Mouse (Mus musculus): ENCODE measurements around the gene Klhdc8a. TPM values are rescaled to one million over a fixed set of nuclear protein-coding genes. Genes with fewer than 3 reads are reported as not detected.

Klhdc8a gene
- polyA plus RNA-seq (2017; shearing (Covaris generic)), result not detected

DNA sequence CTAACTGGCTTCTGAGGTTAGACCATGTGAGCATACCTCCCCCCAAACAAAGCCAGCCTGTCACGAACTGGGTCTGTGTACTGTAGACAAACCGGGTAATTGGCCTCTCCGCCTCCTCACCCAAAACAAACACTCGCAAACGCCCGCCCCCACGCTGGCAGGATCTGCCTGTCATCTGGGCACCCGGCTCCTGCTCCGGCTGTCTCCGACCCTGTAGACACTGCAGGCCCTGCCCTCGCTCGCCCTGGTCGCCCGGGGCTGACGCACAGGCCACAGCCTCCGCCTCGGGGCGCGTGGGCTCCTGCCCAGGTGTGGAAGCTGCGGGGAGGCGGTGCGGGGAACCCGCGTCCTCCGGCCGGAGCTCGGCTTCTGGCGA is at the start of gene Klhdc8a:
Klhdc8a (plus strand) TSS at position 202 of the 376 bp plus-strand sequence.

DNA sequence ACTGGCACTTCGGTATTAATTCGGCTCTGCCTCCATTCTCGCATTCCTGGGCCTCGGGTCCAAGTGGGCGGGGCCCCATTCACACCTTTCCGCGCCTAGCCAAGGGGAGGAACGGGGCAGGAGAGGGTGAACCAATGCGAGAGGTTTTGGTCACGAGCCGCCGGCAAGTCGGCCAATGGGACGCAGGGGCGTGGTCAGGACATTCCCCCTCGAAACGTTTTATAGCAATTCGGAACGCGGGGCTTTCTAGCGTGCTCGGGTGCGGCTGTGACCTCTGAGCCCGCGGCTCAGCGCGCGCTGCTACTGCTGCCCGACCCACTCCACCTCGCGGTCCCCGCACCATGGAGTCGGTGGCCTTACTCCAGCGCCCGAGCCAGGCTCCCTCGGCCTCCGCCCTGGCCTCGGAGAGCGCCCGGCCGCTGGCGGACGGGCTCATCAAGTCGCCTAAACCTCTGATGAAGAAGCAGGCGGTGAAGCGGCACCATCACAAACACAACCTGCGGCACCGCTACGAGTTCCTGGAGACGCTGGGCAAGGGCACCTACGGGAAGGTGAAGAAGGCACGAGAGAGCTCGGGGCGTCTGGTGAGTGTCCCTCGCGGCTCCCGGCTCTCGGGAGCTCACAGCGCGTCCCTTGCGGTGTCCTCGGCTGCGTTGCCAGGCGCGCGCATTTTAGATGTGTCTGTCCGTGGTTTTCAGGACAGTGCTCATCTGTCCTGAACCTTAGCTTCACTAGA is 17.6 kb downstream of the Klhdc8a start, which contains the start of gene Nuak2:
Nuak2 (plus strand) TSS at position 238 of the 736 bp plus-strand sequence.

Other genes starting within 250 kb of the Klhdc8a start
- gene Mfsd4a, start 230.6 kb upstream of the Klhdc8a start, polyA plus RNA-seq (2017; shearing (Covaris generic)), result 98.5 TPM
- not detected for gene Cdk18, start 158.9 kb upstream of the Klhdc8a start, polyA plus RNA-seq (2017; shearing (Covaris generic))
- not detected for gene Lemd1, start 107.2 kb upstream of the Klhdc8a start, polyA plus RNA-seq (2017; shearing (Covaris generic))
- gene AC124108.1, start 107.2 kb upstream of the Klhdc8a start, polyA plus RNA-seq (2017; shearing (Covaris generic)), result not detected
- not detected for gene Gm10188, start 68.9 kb upstream of the Klhdc8a start, polyA plus RNA-seq (2017; shearing (Covaris generic))
- gene Nuak2, start 17.5 kb downstream of the Klhdc8a start, polyA plus RNA-seq (2017; shearing (Covaris generic)), result 4.3 TPM
- 3.7 TPM for gene Tmcc2, start 92.7 kb downstream of the Klhdc8a start, polyA plus RNA-seq (2017; shearing (Covaris generic))
- gene Dstyk, start 118.9 kb downstream of the Klhdc8a start, polyA plus RNA-seq (2017; shearing (Covaris generic)), result 5.9 TPM
- gene Rbbp5, start 178.7 kb downstream of the Klhdc8a start, polyA plus RNA-seq (2017; shearing (Covaris generic)), result 84.8 TPM
- 11.9 TPM for gene Tmem81, start 207.6 kb downstream of the Klhdc8a start, polyA plus RNA-seq (2017; shearing (Covaris generic))
- not detected for gene Cntn2, start 244.6 kb downstream of the Klhdc8a start, polyA plus RNA-seq (2017; shearing (Covaris generic))

Data from activated CD4-positive, CD25-positive, alpha-beta regulatory T cell, adult 9 weeks (primary cell).